7 mouse cellular contexts compared by ENCODE assay signal in the genomic region with DNA sequence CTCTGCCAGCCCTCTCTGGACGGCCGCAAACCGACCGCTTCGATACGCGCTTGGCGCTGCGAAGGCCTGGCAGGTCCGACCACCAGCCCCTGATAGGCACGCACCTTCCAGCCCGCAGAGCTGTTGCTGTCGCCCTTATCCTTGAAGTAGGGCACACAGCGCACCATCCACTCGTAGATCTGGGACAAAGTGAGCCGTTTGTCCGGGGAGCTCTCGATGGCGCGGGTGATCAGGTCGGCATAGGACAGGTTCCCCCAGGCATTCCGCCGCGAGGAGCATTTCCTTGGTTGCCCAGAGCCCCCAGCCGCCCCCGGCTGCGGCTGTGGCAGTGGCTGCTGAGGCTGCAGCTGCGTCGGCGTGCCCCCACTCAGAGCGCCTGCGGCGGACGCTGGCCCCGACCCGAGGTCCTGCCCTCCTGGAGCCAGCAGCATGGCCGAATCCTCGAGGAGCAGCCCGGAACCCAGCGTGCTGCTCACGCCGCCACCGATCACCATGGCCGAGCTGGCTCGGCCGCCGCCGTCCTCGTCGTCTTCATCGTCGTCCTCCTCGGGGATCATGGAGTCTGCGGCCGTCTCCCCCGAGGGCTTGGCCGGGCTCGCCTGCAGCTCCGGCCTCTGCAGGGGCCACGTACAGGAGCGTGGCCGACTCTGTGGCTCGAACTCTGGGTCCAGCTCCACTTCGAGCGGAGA. TPM values are rescaled to one million over a fixed set of nuclear protein-coding genes. Genes with fewer than 3 reads are reported as not detected.
DNase-seq lines count a peak whose midpoint lies in the region; ATAC-seq lines count a peak whose summit lies in the region.

No protein-coding gene starts in this region.

- peaks cover 48% of the 10 kb centered on the region for H3K4me1 ChIP-seq in hindbrain, embryonic 10.5 days (replicated peaks)
- peaks cover 40% of the 10 kb centered on the region for H3K4me1 ChIP-seq in limb, embryonic 13.5 days

- H3K9ac ChIP-seq in limb, embryonic 13.5 days: peak overlapping the region; percentile 88

- H3K4me2 ChIP-seq in limb, embryonic 13.5 days (replicated peaks): peak overlapping the region; percentile 98

- H3K27me3 ChIP-seq in hindbrain, embryonic 10.5 days (ENCODE audit: insufficient read depth, poor library complexity, severe bottlenecking): peaks cover 43% of the 10 kb centered on the region
- peaks cover 10% of the 10 kb centered on the region for H3K27me3 ChIP-seq in limb, embryonic 13.5 days

- H3K36me3 ChIP-seq in hindbrain, embryonic 10.5 days: no peaks in the 10 kb centered on the region
- 0 out of 2 replicates have a peak, but pooled peaks cover 4% of the 10 kb centered on the region for H3K36me3 ChIP-seq in limb, embryonic 13.5 days

- ATAC-seq in limb, embryonic 13.5 days (ENCODE audit: low FRiP score, low read depth): no peak

- peak overlapping the region; percentile 91 for H3K27ac ChIP-seq in hindbrain, embryonic 10.5 days
- H3K27ac ChIP-seq in limb, embryonic 13.5 days: 0 out of 2 replicates have a peak overlapping the region, but pooled peaks have one; percentile 99

- WGBS in hindbrain, embryonic 10.5 days: under 1% methylated on average over 65 of the region's 65 CpGs
- WGBS in limb, embryonic 13.5 days: under 1% methylated on average over 65 of the region's 65 CpGs

- DNase-seq in B cell, adult 2 months: peak; percentile 30 to 40
- peak; percentile 45 for DNase-seq in CD4-positive helper T cell, adult 2 months (ENCODE audit: low read depth, low spot score)
- DNase-seq in embryo, embryonic 9.5 days (ENCODE audit: extremely low spot score): peak; percentile 46
- peak; percentile 60 for DNase-seq in hindbrain, embryonic 10.5 days (ENCODE audit: low spot score)
- DNase-seq in naive thymus-derived CD4-positive, alpha-beta T cell, adult 2 months (ENCODE audit: low read depth): peak; percentile 46
- DNase-seq in thymus, postnatal 14 days: peak; percentile 71

- no peaks in the 10 kb centered on the region for H3K9me3 ChIP-seq in hindbrain, embryonic 10.5 days
- no peaks in the 10 kb centered on the region for H3K9me3 ChIP-seq in limb, embryonic 13.5 days

- peak overlapping the region; percentile 85 for H3K4me3 ChIP-seq in hindbrain, embryonic 10.5 days
- H3K4me3 ChIP-seq in limb, embryonic 13.5 days: peak overlapping the region; percentile 81

RNA-seq across cellular contexts. Expression of a gene that starts 1.7 kb away (rescaled TPM):
- 2.5 and 3.0 TPM in 2 replicates for polyA plus RNA-seq in hindbrain, embryonic 10.5 days (2016; fragmentation: Nextera tagmentation; extraction: Ambion mirVana)
- polyA plus RNA-seq in limb, embryonic 13.5 days (2015; fragmentation: Nextera tagmentation; extraction: Ambion mirVana): 8.1 and 8.5 TPM in 2 replicates
